Mouse (Mus musculus): ENCODE results near the gene Marco.

Marco gene

DNA sequence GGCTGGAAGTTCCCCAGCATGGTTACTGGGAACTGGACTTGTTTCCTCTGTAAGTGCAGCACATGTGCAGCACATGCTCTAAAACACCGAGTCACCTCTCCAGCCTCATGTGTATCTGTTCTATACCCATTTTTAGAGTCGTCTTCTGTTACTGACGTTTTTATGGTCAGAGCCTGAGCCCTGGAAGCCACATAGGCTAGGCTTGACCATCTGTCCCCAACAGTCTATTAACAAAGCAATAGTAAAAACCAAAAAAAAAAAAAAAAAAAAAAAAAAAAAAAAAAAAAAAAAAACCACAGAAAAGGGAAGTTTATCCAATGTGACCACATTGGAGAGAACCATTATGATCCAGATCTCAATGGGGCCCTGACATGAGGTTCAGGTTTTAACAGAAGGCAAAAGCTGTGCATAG is 61.6 kb downstream of the Marco start:
- WGBS = 80% methylated on average over 3 of the region's 3 CpGs

DNA sequence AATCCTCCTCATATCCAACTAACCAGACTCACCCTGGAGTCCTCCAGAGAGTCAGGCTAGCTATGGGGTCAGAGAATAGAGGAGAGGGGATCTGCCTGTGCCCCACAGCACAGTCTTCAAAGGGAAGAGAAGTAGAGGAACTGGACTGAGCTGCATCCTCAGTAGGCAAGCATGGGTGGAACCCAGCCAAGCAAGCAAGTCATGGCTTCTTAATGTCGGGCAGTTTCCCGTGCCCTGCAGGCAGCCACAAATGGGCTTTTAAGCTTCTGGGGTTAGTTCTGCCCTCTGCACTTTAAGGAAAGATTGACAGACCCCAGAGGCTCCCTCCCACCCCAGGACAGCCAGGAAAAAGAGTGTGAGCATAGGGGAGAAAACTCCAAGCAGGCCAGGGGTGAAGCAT is 63.2 kb downstream of the Marco start:
- WGBS = 57% methylated on average over 2 of the region's 2 CpGs

DNA sequence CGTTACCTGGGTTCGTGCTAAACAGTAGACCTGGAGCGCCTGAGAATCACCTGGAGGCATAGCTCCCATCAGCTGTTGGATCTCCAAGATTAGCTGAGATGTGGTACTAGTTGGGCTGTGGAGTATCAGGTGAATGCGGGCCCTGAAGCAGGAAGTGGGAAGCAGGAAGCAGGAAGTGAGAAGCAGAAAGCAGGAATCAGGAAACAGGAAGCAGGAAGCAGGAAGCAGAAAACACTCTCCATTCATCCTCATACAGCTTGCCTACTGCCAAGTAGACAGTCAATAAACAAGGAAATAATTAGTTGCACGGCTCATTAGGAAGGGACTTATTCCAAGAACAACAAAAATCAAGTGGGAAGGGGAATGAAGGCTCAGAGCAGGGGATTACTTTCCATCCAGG is 69.2 kb downstream of the Marco start:
- WGBS = 90% methylated on average over 5 of the region's 5 CpGs

DNA sequence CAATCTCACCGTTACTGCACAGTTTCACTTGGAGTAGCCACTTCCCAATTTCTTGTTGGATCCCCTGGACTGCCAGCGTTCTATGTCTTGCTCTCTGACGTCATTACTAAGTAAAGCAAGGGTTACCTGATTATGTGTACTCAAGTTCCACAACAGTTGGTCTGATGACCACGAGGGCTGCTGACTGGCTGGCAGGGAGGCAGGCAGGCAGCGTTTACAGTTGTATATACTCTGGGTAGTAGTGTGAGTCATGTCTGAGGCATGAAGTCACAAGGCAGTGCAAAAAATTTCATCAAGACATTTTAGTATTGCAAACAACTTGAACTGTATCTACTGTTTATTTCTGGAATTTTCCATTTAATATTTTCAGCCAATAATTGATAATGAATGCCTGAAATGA is 74.7 kb downstream of the Marco start:
- 67% methylated on average over 5 of the region's 5 CpGs for WGBS

GRCm38 (mm10) chr1:120425587-120425986 is 79.2 kb downstream of the Marco start:
- 62% methylated on average over 8 of the region's 8 CpGs for WGBS
